Mouse (Mus musculus) A20 (cell line): Measurements from ENCODE around the gene Smim15.

Experiments used
- DNase-seq: peaks from one replicate; pipeline ENCODE4 v3.0.0-alpha.2; 2011; ENCODE audit warnings: low read depth, low spot score

The Smim15 gene

GRCm38 (mm10) chr13:108063374-108064134 lies 19.3 kb downstream of the Smim15 start:
- DNase-seq, result no peak

- no peak for DNase-seq
Observed at GRCm38 (mm10) chr13:108064331-108064730, 20.1 kb downstream of the Smim15 start.

- no peak for DNase-seq
Observed at GRCm38 (mm10) chr13:108066021-108066420, 21.8 kb downstream of the Smim15 start.

- DNase-seq, result no peak
Observed at GRCm38 (mm10) chr13:108069151-108069550, 24.9 kb downstream of the Smim15 start.

- no peak for DNase-seq
Observed at GRCm38 (mm10) chr13:108070171-108070570, 25.9 kb downstream of the Smim15 start.

GRCm38 (mm10) chr13:108077476-108077875 lies 33.2 kb downstream of the Smim15 start:
- DNase-seq, result peak; percentile 86

GRCm38 (mm10) chr13:108077901-108078300 lies 33.7 kb downstream of the Smim15 start:
- no peak for DNase-seq

- no peak for DNase-seq
Observed at GRCm38 (mm10) chr13:108084086-108084485, 39.8 kb downstream of the Smim15 start.

- DNase-seq, result no peak
Observed at GRCm38 (mm10) chr13:108086036-108086435, 41.8 kb downstream of the Smim15 start.

GRCm38 (mm10) chr13:108086724-108087123 lies 42.5 kb downstream of the Smim15 start:
- DNase-seq, result no peak

GRCm38 (mm10) chr13:108092290-108092689 lies 48.0 kb downstream of the Smim15 start:
- peak; percentile 51 for DNase-seq

GRCm38 (mm10) chr13:108094681-108095080 lies 50.4 kb downstream of the Smim15 start:
- DNase-seq, result no peak

- no peak for DNase-seq
Observed at GRCm38 (mm10) chr13:108095617-108096016, 51.4 kb downstream of the Smim15 start.

- DNase-seq, result no peak
Observed at GRCm38 (mm10) chr13:108096446-108096845, 52.2 kb downstream of the Smim15 start.
